Mouse (Mus musculus) hindbrain, embryonic 12.5 days (tissue): Measurements from ENCODE around the gene Gxylt1. TPM values are rescaled to one million over a fixed set of nuclear protein-coding genes. Genes with fewer than 3 reads are reported as not detected.

Experiments used
- ATAC-seq: fragments of 200-750 bp; cut with Nextera tagmentation; 2 replicates; pipeline ENCODE4 v1.8.0; 2017; ENCODE audit warnings: moderate TSS enrichment; ENCODE audit not compliant: low FRiP score
- H3K27ac ChIP-seq: fragments of 300-500 bp; sonication (generic); 2 replicates; pipeline ENCODE4 v1.5.1; 2016; ENCODE audit warnings: mild to moderate bottlenecking
- H3K27me3 ChIP-seq: fragments of 300-500 bp; sonication (generic); 2 replicates; pipeline ENCODE4 v1.6.1; 2016; ENCODE audit warnings: mild to moderate bottlenecking
- H3K36me3 ChIP-seq: fragments of 300-500 bp; sonication (generic); 2 replicates; pipeline ENCODE4 v1.6.1; 2016; ENCODE audit warnings: mild to moderate bottlenecking
- H3K4me1 ChIP-seq: fragments of 300-500 bp; sonication (generic); 2 replicates; pipeline ENCODE4 v1.6.1; 2016
- H3K4me2 ChIP-seq: fragments of 300-500 bp; sonication (generic); replicated peaks from 2 replicates; pipeline ENCODE4 v1.6.1; 2016; ENCODE audit warnings: mild to moderate bottlenecking
- H3K4me3 ChIP-seq: fragments of 300-500 bp; sonication (generic); 2 replicates; pipeline ENCODE4 v1.5.1; 2016; ENCODE audit warnings: mild to moderate bottlenecking
- H3K9ac ChIP-seq: fragments of 300-500 bp; sonication (generic); 2 replicates; pipeline ENCODE4 v1.6.1; 2016; ENCODE audit warnings: mild to moderate bottlenecking, moderate library complexity
- H3K9me3 ChIP-seq: fragments of 300-500 bp; sonication (generic); replicated peaks from 2 replicates; pipeline ENCODE4 v1.6.1; 2016; ENCODE audit warnings: mild to moderate bottlenecking
- WGBS: fragments of 180-500 bp; shearing (Covaris S2); methylation state at CpG from one replicate; pipeline ENCODE4 v1.1.7; 2016; 5-methylcytosine and 5-hydroxymethylcytosine counted together
- polyA plus RNA-seq: library from polyadenylated mRNA; unstranded; fragments of >200 nt; fragmentation: Nextera tagmentation; extraction: Ambion mirVana; gene quantifications from 2 replicates; pipeline ENCODE4 v1.2.1, GENCODE M21; 2016

The Gxylt1 gene
- polyA plus RNA-seq, 1 experiment from 2014 or later = 19.7 TPM

- Histone ChIP-seq H3K36me3 (0 out of 2 replicates have a peak, but pooled peaks cover 3% of the 10 kb centered on the region), H3K27ac (peak overlapping the region; percentile 94), H3K9ac (peak overlapping the region; percentile 90), H3K27me3 (no peaks in the 10 kb centered on the region), H3K4me1 (peaks cover 29% of the 10 kb centered on the region), H3K4me2 (peak overlapping the region; percentile 82), H3K4me3 (peak overlapping the region; percentile 83), H3K9me3 (no peaks in the 10 kb centered on the region)
- 45% methylated on average over 19 of the region's 19 CpGs for WGBS
- no peak; the same call in 1 of the 2 replicates for ATAC-seq
Measured at GRCm38 (mm10) chr15:93273788-93274678, 946 bp downstream of the Gxylt1 start.

GRCm38 (mm10) chr15:93272948-93273347, 2.0 kb downstream of the Gxylt1 start:
- Histone ChIP-seq H3K4me2 (no peak overlapping the region), H3K36me3 (0 out of 2 replicates have a peak, but pooled peaks cover 3% of the 10 kb centered on the region), H3K9me3 (no peaks in the 10 kb centered on the region), H3K4me3 (no peak overlapping the region), H3K27ac (no peak overlapping the region), H3K27me3 (no peaks in the 10 kb centered on the region), H3K4me1 (peaks cover 29% of the 10 kb centered on the region), H3K9ac (no peak overlapping the region)
- ATAC-seq = no peak
- WGBS = 91% methylated on average over 9 of the region's 9 CpGs

GRCm38 (mm10) chr15:93270289-93270855, 4.6 kb downstream of the Gxylt1 start:
- 79% methylated on average over 9 of the region's 9 CpGs for WGBS
- Histone ChIP-seq H3K27ac (no peak overlapping the region), H3K9ac (no peak overlapping the region), H3K4me1 (peaks cover 26% of the 10 kb centered on the region), H3K9me3 (no peaks in the 10 kb centered on the region), H3K36me3 (0 out of 2 replicates have a peak, but pooled peaks cover 3% of the 10 kb centered on the region), H3K27me3 (no peaks in the 10 kb centered on the region), H3K4me2 (no peak overlapping the region), H3K4me3 (no peak overlapping the region)
- no peak for ATAC-seq

DNA sequence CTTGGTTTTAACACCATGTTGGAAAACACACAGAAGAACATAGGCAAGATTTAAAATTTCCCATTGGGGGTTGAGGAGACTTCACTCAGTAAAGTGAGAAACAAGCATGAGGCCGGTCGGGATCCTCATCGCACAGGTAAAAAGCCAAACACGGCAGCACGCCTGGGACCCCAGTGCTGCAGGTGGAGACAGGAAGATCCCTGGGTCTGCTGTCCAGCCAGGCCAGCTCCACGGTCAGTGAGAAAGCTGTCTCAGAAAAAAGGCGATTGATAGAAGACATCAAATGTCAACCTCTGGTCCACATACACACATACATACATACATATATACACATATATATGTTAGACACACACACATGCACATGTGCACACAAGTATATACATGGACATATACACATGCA, 5.4 kb downstream of the Gxylt1 start:
- WGBS = 94% methylated on average over 7 of the region's 7 CpGs
- Histone ChIP-seq H3K9ac (no peak overlapping the region), H3K27ac (no peak overlapping the region), H3K27me3 (no peaks in the 10 kb centered on the region), H3K4me2 (no peak overlapping the region), H3K4me3 (no peak overlapping the region), H3K9me3 (no peaks in the 10 kb centered on the region), H3K36me3 (0 out of 2 replicates have a peak, but pooled peaks cover 3% of the 10 kb centered on the region), H3K4me1 (peaks cover 26% of the 10 kb centered on the region)
- no peak for ATAC-seq

- H3K36me3 ChIP-seq = 0 out of 2 replicates have a peak, but pooled peaks cover 3% of the 10 kb centered on the region
- no peaks in the 10 kb centered on the region for H3K9me3 ChIP-seq
- no peaks in the 10 kb centered on the region for H3K27me3 ChIP-seq
- 97% methylated on average over 1 of the region's 1 CpGs for WGBS
- H3K4me1 ChIP-seq = peaks cover 14% of the 10 kb centered on the region
- no peak overlapping the region for H3K4me2 ChIP-seq
- no peak for ATAC-seq
- no peak overlapping the region for H3K9ac ChIP-seq
- H3K27ac ChIP-seq = no peak overlapping the region
- no peak overlapping the region for H3K4me3 ChIP-seq
Measured at GRCm38 (mm10) chr15:93268001-93268400, 7.0 kb downstream of the Gxylt1 start.

GRCm38 (mm10) chr15:93267479-93267878, 7.5 kb downstream of the Gxylt1 start:
- no peak overlapping the region for H3K27ac ChIP-seq
- no peak overlapping the region for H3K4me3 ChIP-seq
- 0 out of 2 replicates have a peak, but pooled peaks cover 3% of the 10 kb centered on the region for H3K36me3 ChIP-seq
- no peak for ATAC-seq
- H3K4me1 ChIP-seq = peaks cover 9% of the 10 kb centered on the region
- WGBS = 87% methylated on average over 8 of the region's 8 CpGs
- H3K9me3 ChIP-seq = no peaks in the 10 kb centered on the region
- no peak overlapping the region for H3K4me2 ChIP-seq
- H3K27me3 ChIP-seq = no peaks in the 10 kb centered on the region
- no peak overlapping the region for H3K9ac ChIP-seq

DNA sequence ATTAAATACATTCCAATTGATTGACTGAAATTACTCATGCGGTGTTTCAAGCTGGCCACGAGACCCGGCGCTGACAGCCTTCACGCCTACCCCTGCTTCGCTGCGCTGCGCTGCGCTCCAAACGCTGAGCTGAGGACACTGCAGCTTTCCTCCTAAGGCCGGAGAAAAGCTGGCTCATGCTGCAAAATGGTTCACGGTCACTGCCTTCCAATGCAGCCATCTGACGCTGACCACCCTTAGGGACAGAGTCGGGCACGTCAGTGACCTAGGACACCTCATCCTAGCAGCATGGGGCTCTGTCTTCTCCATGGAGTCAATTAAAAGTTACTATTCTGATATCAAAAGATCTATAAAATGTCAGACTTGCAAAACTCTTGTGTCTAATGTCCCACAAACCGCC, 8.6 kb downstream of the Gxylt1 start:
- Histone ChIP-seq H3K4me3 (no peak overlapping the region), H3K4me1 (peaks cover 8% of the 10 kb centered on the region), H3K9me3 (no peaks in the 10 kb centered on the region), H3K36me3 (peaks cover 5% of the 10 kb centered on the region; the same call in 1 of the 2 replicates), H3K27ac (no peak overlapping the region), H3K4me2 (no peak overlapping the region), H3K27me3 (no peaks in the 10 kb centered on the region), H3K9ac (no peak overlapping the region)
- WGBS = 73% methylated on average over 16 of the region's 16 CpGs
- ATAC-seq = no peak

DNA sequence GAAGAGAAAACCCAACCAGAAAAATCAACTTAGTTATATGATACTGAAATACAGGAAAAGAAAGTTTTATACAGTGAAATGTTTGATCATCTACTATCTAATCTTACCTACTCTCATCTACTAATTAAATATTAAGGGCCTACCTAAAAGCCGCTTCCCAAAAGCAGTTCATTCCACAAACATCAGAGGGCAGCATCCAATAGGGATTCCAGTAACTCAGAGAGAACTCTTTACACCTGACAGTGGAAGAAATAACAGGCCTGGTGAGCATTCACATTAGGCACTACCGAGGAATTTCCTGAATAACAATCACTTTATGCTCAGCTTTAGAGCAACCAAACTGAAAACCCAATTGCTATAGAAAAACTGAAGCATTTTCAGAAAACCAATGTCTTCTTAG, 9.3 kb downstream of the Gxylt1 start:
- Histone ChIP-seq H3K9me3 (no peaks in the 10 kb centered on the region), H3K36me3 (peaks cover 10% of the 10 kb centered on the region; the same call in 1 of the 2 replicates), H3K27me3 (no peaks in the 10 kb centered on the region), H3K4me2 (no peak overlapping the region), H3K27ac (no peak overlapping the region), H3K4me3 (no peak overlapping the region), H3K9ac (no peak overlapping the region), H3K4me1 (peaks cover 8% of the 10 kb centered on the region)
- 69% methylated on average over 2 of the region's 2 CpGs for WGBS
- ATAC-seq = no peak

DNA sequence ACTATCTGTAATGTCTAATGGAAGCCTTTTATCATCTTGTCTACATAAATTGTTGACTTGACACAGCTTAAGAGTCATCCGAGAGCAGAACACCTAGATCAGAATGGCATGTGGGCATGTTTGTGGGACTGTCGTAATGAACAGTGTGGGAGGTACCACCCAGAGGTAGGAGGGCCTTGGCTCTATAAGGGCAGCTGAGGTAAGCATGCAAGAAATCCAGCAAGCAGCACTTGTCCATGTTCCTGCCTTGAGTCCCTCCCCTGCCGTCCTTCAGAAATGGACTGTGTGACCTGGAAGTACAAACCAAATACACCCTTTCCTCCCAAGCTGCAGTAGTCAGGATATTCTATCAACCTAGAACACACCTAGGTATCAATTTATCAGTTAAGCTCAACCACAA, 9.7 kb downstream of the Gxylt1 start:
- Histone ChIP-seq H3K9ac (no peak overlapping the region), H3K4me3 (no peak overlapping the region), H3K9me3 (no peaks in the 10 kb centered on the region), H3K27ac (no peak overlapping the region), H3K36me3 (peaks cover 10% of the 10 kb centered on the region; the same call in 1 of the 2 replicates), H3K4me2 (no peak overlapping the region), H3K27me3 (no peaks in the 10 kb centered on the region), H3K4me1 (peaks cover 8% of the 10 kb centered on the region)
- no peak for ATAC-seq
- WGBS = 82% methylated on average over 3 of the region's 3 CpGs

DNA sequence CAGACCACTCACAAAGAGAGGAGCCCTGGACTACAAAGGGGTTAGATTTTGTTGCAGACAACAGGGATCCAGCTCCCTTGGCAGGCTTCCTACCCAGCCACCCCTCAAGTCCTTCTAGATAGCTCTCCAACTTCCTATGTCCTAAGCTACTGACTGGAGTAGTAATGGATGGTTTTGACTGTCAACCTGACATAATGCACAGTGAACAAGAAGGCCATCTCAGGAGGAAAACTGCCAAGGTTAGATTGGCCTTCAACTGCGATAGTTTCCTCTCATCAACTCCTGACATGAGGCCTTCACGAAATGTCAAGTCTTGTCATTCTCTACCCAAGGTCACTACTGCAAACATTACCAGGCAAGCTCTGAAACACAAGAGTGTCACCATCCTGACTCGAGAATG, 10.8 kb downstream of the Gxylt1 start:
- Histone ChIP-seq H3K4me1 (peaks cover 8% of the 10 kb centered on the region), H3K27me3 (no peaks in the 10 kb centered on the region), H3K27ac (no peak overlapping the region), H3K36me3 (peaks cover 7% of the 10 kb centered on the region; the same call in 1 of the 2 replicates), H3K9me3 (no peaks in the 10 kb centered on the region), H3K4me2 (no peak overlapping the region), H3K4me3 (no peak overlapping the region), H3K9ac (no peak overlapping the region)
- no peak for ATAC-seq
- WGBS = 87% methylated on average over 3 of the region's 3 CpGs

- H3K27me3 ChIP-seq = no peaks in the 10 kb centered on the region
- WGBS = 93% methylated on average over 7 of the region's 7 CpGs
- H3K9me3 ChIP-seq = no peaks in the 10 kb centered on the region
- H3K27ac ChIP-seq = no peak overlapping the region
- H3K4me2 ChIP-seq = no peak overlapping the region
- H3K36me3 ChIP-seq = peaks cover 9% of the 10 kb centered on the region; the same call in 1 of the 2 replicates
- peaks cover 8% of the 10 kb centered on the region for H3K4me1 ChIP-seq
- no peak overlapping the region for H3K9ac ChIP-seq
- H3K4me3 ChIP-seq = no peak overlapping the region
- no peak for ATAC-seq
Measured at GRCm38 (mm10) chr15:93263566-93263965, 11.4 kb downstream of the Gxylt1 start.

- Histone ChIP-seq H3K4me2 (no peak overlapping the region), H3K9me3 (no peaks in the 10 kb centered on the region), H3K27ac (no peak overlapping the region), H3K36me3 (peaks cover 14% of the 10 kb centered on the region; the same call in 1 of the 2 replicates), H3K4me1 (peaks cover 8% of the 10 kb centered on the region), H3K9ac (no peak overlapping the region), H3K4me3 (no peak overlapping the region), H3K27me3 (no peaks in the 10 kb centered on the region)
- ATAC-seq = no peak
- 71% methylated on average over 5 of the region's 5 CpGs for WGBS
Measured at GRCm38 (mm10) chr15:93262818-93263217, 12.2 kb downstream of the Gxylt1 start.
